Mouse (Mus musculus): Measurements from ENCODE around the gene Dop1b. TPM values are rescaled to one million over a fixed set of nuclear protein-coding genes. Genes with fewer than 3 reads are reported as not detected.

Dop1b gene
- polyA plus RNA-seq, 1 experiment from 2014 or later = 22.5 TPM

DNA sequence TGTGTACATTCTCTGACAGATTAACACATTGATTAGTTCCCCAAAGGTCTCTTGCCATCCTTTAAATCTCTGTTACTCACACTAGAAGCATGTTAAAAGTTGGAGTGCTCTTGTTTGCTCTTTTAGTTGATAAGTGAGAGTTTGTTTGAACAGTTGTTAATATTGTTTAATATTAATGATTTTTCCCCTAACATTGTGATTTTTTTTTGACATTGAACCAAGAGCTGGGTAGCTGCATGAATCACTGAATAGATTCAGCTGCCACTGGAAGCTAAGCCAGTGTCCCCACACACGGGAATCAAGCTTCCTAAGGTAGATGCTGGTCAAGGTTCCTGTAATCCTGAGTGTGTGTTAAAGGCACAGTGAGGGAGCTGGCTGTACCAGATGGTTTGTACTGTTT lies 31.2 kb downstream of the Dop1b start:
- Histone ChIP-seq H3K9me3 (no peaks in the 10 kb centered on the region), H3K4me2 (replicated peaks) (no peak overlapping the region), H3K4me1 (no peaks in the 10 kb centered on the region), H3K9ac (no peak overlapping the region), H3K27ac (no peak overlapping the region), H3K36me3 (peaks cover 17% of the 10 kb centered on the region; the same call in 1 of the 2 replicates), H3K27me3 (replicated peaks) (no peaks in the 10 kb centered on the region), H3K4me3 (no peak overlapping the region)
- ATAC-seq (ENCODE audit: low FRiP score, low read depth) = no peak
- 77% methylated on average over 1 of the region's 1 CpGs for WGBS

GRCm38 (mm10) chr16:93744049-93744490 lies 32.4 kb downstream of the Dop1b start:
- Histone ChIP-seq H3K9ac (no peak overlapping the region), H3K4me2 (replicated peaks) (no peak overlapping the region), H3K27me3 (replicated peaks) (no peaks in the 10 kb centered on the region), H3K9me3 (no peaks in the 10 kb centered on the region), H3K36me3 (peaks cover 19% of the 10 kb centered on the region; the same call in 1 of the 2 replicates), H3K4me1 (no peaks in the 10 kb centered on the region), H3K27ac (no peak overlapping the region), H3K4me3 (no peak overlapping the region)
- ATAC-seq (ENCODE audit: low FRiP score, low read depth) = no peak
- WGBS = 76% methylated on average over 5 of the region's 5 CpGs

DNA sequence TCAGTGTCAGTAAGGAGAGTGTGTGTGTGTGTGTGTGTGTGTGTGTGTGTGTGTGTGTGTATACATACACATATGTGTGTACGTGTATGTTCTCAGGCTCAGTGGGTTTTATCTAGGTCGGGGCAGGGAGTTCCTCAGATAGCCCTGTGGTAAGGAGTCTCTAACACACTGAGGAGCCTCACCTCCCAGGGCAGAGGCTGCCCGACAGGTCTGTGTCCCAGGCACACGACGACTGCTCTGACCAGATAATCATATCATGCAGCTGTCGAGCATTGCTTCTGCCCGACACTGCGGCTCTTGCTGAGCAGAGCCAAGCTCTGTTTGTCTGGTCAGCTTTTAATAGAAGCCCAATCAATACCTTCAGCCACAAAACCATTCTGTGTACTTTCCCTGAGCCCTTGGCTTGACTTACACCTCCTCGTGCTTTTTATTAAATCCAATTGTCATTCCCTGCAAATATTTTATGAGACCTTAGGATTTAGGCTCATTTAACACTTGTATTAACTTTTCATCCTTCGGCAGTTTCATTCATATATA lies 33.2 kb downstream of the Dop1b start:
- no peaks in the 10 kb centered on the region for H3K9me3 ChIP-seq
- no peak overlapping the region for H3K9ac ChIP-seq
- H3K27ac ChIP-seq = no peak overlapping the region
- no peak overlapping the region for H3K4me3 ChIP-seq
- no peak for ATAC-seq (ENCODE audit: low FRiP score, low read depth)
- H3K36me3 ChIP-seq = peaks cover 13% of the 10 kb centered on the region; the same call in 1 of the 2 replicates
- H3K4me2 ChIP-seq (replicated peaks) = no peak overlapping the region
- no peaks in the 10 kb centered on the region for H3K4me1 ChIP-seq
- WGBS = 88% methylated on average over 10 of the region's 10 CpGs
- no peaks in the 10 kb centered on the region for H3K27me3 ChIP-seq (replicated peaks)

- Histone ChIP-seq H3K27me3 (replicated peaks) (no peaks in the 10 kb centered on the region), H3K4me2 (replicated peaks) (no peak overlapping the region), H3K4me3 (no peak overlapping the region), H3K36me3 (peaks cover 5% of the 10 kb centered on the region; the same call in 1 of the 2 replicates), H3K4me1 (no peaks in the 10 kb centered on the region), H3K9me3 (no peaks in the 10 kb centered on the region), H3K27ac (no peak overlapping the region), H3K9ac (no peak overlapping the region)
- no peak for ATAC-seq (ENCODE audit: low FRiP score, low read depth)
- WGBS = 73% methylated on average over 8 of the region's 8 CpGs
Measured at GRCm38 (mm10) chr16:93746397-93746796, 34.7 kb downstream of the Dop1b start.

GRCm38 (mm10) chr16:93746957-93747356 lies 35.3 kb downstream of the Dop1b start:
- H3K36me3 ChIP-seq = peaks cover 3% of the 10 kb centered on the region; the same call in 1 of the 2 replicates
- no peaks in the 10 kb centered on the region for H3K4me1 ChIP-seq
- H3K9ac ChIP-seq = no peak overlapping the region
- H3K27ac ChIP-seq = no peak overlapping the region
- H3K27me3 ChIP-seq (replicated peaks) = no peaks in the 10 kb centered on the region
- H3K4me2 ChIP-seq (replicated peaks) = no peak overlapping the region
- ATAC-seq (ENCODE audit: low FRiP score, low read depth) = no peak
- no peaks in the 10 kb centered on the region for H3K9me3 ChIP-seq
- 93% methylated on average over 4 of the region's 4 CpGs for WGBS
- H3K4me3 ChIP-seq = no peak overlapping the region

DNA sequence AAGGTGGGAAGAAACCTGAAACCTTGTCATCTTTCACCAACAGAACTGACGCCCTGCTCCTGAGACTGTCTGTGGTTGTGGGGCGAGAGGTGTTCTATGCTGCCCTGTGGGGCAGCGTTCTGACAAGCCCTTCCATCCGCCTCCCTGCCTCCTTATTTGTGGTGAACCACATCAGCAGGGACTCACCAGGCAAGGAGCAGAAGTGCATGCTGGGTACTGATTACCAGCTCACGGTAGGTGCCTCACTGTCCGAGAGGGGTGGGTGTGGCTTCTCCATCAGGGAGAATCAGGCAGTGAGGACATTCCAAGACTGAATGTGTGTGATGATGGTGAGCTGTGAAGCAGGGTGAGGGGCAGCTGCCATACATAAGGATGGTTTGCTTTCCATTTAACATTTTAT lies 35.7 kb downstream of the Dop1b start:
- no peak for ATAC-seq (ENCODE audit: low FRiP score, low read depth)
- no peaks in the 10 kb centered on the region for H3K4me1 ChIP-seq
- H3K9me3 ChIP-seq = no peaks in the 10 kb centered on the region
- no peak overlapping the region for H3K9ac ChIP-seq
- H3K4me2 ChIP-seq (replicated peaks) = no peak overlapping the region
- 67% methylated on average over 6 of the region's 6 CpGs for WGBS
- no peak overlapping the region for H3K27ac ChIP-seq
- H3K36me3 ChIP-seq = peaks cover 3% of the 10 kb centered on the region; the same call in 1 of the 2 replicates
- no peaks in the 10 kb centered on the region for H3K27me3 ChIP-seq (replicated peaks)
- H3K4me3 ChIP-seq = no peak overlapping the region

DNA sequence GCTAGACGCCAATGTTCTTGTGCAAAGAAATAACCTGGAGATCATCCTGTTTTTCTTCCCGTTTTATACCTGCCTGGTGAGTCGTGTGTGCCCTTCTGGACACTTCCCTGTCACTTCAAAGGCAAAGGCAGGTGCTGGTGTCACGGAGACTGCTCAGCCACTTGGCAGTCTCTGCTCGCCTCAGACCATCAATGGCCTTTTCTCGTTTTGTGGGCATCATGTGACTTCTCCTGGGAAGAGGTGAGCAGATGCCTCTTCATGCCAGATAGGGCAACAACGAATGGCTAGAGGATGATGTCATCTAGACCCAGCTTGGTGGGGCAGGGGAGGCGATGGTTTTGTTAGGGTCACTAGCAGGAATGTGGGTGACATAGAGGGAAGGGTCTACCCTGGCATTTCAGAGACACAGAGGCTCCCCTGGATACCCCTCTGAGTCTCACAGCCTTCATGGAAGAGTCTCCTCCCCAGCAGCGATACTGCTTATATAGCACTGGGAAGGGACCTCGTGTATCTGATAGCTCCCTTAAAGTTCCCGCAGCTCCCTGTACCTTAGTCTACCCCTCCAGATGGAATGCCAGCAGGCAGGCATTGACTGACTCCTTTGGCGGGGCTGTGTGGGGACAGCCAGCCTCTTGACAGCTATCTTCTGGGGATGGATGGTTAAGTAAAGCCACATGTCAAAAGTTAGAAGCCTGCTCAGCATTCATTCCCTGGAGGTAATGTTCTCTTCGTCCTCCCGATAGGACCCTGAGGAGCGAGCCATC lies 37.6 kb downstream of the Dop1b start:
- Histone ChIP-seq H3K4me3 (no peak overlapping the region), H3K9ac (no peak overlapping the region), H3K36me3 (peaks cover 18% of the 10 kb centered on the region), H3K4me2 (replicated peaks) (no peak overlapping the region), H3K4me1 (no peaks in the 10 kb centered on the region), H3K27ac (no peak overlapping the region), H3K9me3 (no peaks in the 10 kb centered on the region), H3K27me3 (replicated peaks) (no peaks in the 10 kb centered on the region)
- ATAC-seq (ENCODE audit: low FRiP score, low read depth) = no peak
- 80% methylated on average over 15 of the region's 15 CpGs for WGBS

GRCm38 (mm10) chr16:93750464-93750863 lies 38.8 kb downstream of the Dop1b start:
- Histone ChIP-seq H3K4me2 (replicated peaks) (no peak overlapping the region), H3K27me3 (replicated peaks) (no peaks in the 10 kb centered on the region), H3K9me3 (no peaks in the 10 kb centered on the region), H3K4me3 (no peak overlapping the region), H3K36me3 (peaks cover 26% of the 10 kb centered on the region), H3K4me1 (no peaks in the 10 kb centered on the region), H3K9ac (no peak overlapping the region), H3K27ac (no peak overlapping the region)
- no peak for ATAC-seq (ENCODE audit: low FRiP score, low read depth)
- 76% methylated on average over 6 of the region's 6 CpGs for WGBS

DNA sequence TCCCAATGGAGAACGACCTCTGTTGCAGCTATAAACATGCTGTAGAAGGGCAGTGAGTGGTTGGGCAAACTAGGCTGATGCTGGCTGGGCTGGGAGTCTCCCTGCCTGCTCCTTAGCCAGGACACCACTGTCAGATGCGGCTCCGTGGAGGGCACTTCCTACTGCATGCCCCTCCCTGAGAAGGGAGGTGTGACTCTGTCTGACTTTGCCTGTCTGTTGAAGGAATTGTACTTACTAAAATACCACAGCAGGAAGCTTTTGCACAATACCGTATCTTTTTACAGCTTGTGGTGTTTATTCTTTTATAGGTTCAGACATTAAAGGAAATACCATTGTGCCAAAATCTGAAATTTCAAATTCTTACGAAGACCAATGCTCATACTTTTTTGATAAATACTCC lies 40.1 kb downstream of the Dop1b start:
- Histone ChIP-seq H3K9ac (no peak overlapping the region), H3K9me3 (no peaks in the 10 kb centered on the region), H3K4me3 (no peak overlapping the region), H3K36me3 (peaks cover 33% of the 10 kb centered on the region), H3K4me2 (replicated peaks) (no peak overlapping the region), H3K27me3 (replicated peaks) (no peaks in the 10 kb centered on the region), H3K4me1 (no peaks in the 10 kb centered on the region), H3K27ac (no peak overlapping the region)
- WGBS = 48% methylated on average over 5 of the region's 5 CpGs
- no peak for ATAC-seq (ENCODE audit: low FRiP score, low read depth)

DNA sequence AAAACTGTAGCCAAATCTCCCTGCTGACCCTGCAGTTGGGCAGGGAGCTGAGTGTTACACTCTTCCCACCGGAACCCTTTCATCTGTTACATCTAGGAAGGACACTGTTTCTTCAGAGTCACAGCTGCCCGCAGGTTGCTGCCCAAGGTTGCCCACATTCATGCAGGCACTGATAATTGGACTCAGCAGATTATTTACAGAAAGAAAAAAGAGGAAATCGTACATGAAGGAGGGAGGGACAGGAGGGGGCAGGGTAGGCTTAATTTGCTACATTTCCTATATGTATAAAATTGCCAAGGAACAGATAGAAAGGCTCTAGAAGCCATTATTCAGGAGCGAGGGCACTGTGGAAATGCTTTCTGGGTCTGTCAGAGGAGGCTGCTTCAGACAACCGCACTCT lies 44.9 kb downstream of the Dop1b start:
- H3K9ac ChIP-seq = no peak overlapping the region
- no peak overlapping the region for H3K27ac ChIP-seq
- WGBS = 88% methylated on average over 5 of the region's 5 CpGs
- H3K4me1 ChIP-seq = no peaks in the 10 kb centered on the region
- no peak overlapping the region for H3K4me2 ChIP-seq (replicated peaks)
- peaks cover 59% of the 10 kb centered on the region for H3K36me3 ChIP-seq
- no peak overlapping the region for H3K4me3 ChIP-seq
- no peaks in the 10 kb centered on the region for H3K27me3 ChIP-seq (replicated peaks)
- H3K9me3 ChIP-seq = no peaks in the 10 kb centered on the region
- no peak for ATAC-seq (ENCODE audit: low FRiP score, low read depth)

- Histone ChIP-seq H3K36me3 (peaks cover 38% of the 10 kb centered on the region), H3K27me3 (replicated peaks) (no peaks in the 10 kb centered on the region), H3K9ac (0 out of 2 replicates have a peak overlapping the region, but pooled peaks have one; percentile 17), H3K4me2 (replicated peaks) (no peak overlapping the region), H3K4me3 (no peak overlapping the region), H3K27ac (no peak overlapping the region), H3K4me1 (no peaks in the 10 kb centered on the region), H3K9me3 (no peaks in the 10 kb centered on the region)
- no peak for ATAC-seq (ENCODE audit: low FRiP score, low read depth)
- WGBS = 69% methylated on average over 6 of the region's 6 CpGs
Measured at GRCm38 (mm10) chr16:93763378-93763777, 51.7 kb downstream of the Dop1b start.

- Histone ChIP-seq H3K27me3 (replicated peaks) (no peaks in the 10 kb centered on the region), H3K27ac (no peak overlapping the region), H3K4me2 (replicated peaks) (no peak overlapping the region), H3K9me3 (no peaks in the 10 kb centered on the region), H3K4me1 (no peaks in the 10 kb centered on the region), H3K4me3 (no peak overlapping the region), H3K36me3 (peaks cover 44% of the 10 kb centered on the region), H3K9ac (no peak overlapping the region)
- ATAC-seq (ENCODE audit: low FRiP score, low read depth) = no peak
- WGBS = 73% methylated on average over 4 of the region's 4 CpGs
Measured at GRCm38 (mm10) chr16:93764597-93764996, 52.9 kb downstream of the Dop1b start.

DNA sequence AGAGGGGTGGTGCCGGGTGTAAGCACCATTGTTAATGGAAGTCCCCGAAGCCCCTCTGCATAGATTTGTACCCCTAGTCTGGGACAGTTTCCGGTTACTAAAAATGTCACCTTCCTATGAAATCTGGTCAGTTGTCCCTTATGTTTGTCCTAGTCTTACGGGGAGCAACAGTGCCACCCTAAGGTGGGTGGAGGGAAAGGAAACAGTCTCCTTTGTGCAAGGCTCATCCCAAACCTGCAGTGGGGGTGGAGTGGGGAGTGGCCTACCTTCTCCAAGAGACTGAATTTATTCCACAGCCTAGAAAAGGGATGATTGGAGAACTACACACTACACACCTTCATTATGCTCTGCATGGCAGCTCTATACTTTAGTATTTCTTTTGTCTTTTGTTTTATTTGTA lies 55.3 kb downstream of the Dop1b start:
- Histone ChIP-seq H3K4me2 (replicated peaks) (no peak overlapping the region), H3K9ac (no peak overlapping the region), H3K27ac (no peak overlapping the region), H3K4me3 (no peak overlapping the region), H3K4me1 (no peaks in the 10 kb centered on the region), H3K9me3 (no peaks in the 10 kb centered on the region), H3K36me3 (peaks cover 43% of the 10 kb centered on the region), H3K27me3 (replicated peaks) (no peaks in the 10 kb centered on the region)
- ATAC-seq (ENCODE audit: low FRiP score, low read depth) = no peak
- WGBS = 64% methylated on average over 4 of the region's 4 CpGs

All from neural tube, embryonic 12.5 days (tissue).